Mouse (Mus musculus): ENCODE measurements at regions not wholly inside any gene's neighbourhood (a gene's known extent, or its start where the extent isn't known, plus 50 kb on each side); places are given as distances from the start of the nearest gene placed in this dataset.
A peak's percentile ranks its signal among the peaks of the same experiment; 100 is the strongest.

- ATAC-seq (replicated peaks; ENCODE audit: poor library complexity, severe bottlenecking) = peak; percentile 96
Observed at GRCm38 (mm10) chr17:82134843-82135242, 396.7 kb upstream of the Slc8a1 start.

DNA sequence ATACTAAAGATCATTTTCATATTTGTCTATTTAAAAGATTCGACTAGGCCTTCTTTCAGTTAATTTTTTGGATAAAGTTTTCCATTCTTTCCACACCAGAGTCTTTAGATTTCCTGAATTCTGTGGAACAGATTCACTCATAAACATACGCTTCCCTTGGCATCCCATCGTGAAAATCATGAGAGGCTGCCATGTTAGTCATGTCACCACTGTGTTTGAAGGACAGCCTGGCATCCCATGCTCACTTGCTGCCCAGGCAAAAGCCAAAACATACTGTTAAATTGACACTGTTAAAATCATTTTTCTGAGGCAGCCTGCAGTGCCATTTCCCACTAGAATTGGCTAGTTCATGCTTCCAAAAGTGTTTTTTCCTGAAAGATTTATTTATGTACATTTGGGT is 394.8 kb upstream of the Slc8a1 start:
- no peak for ATAC-seq (replicated peaks; ENCODE audit: poor library complexity, severe bottlenecking)

DNA sequence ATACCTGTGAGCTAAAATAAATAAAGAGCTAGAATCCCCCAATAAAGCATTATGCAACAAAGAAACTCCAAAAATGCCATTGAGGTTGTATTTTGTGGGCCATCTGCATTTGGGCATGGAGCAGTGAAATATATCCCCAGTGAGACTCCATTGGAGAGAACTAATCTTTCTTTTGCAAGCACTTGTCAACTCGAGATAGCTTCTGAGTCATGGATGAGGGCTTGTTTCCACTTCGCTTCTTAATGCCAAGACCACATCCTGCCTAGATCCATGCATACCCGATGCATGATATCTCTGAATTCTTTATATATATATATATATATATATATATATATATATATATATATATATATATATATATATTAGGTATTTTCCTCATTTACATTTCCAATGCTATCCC is 349.0 kb upstream of the Slc8a1 start:
- ATAC-seq (replicated peaks; ENCODE audit: poor library complexity, severe bottlenecking) = no peak

DNA sequence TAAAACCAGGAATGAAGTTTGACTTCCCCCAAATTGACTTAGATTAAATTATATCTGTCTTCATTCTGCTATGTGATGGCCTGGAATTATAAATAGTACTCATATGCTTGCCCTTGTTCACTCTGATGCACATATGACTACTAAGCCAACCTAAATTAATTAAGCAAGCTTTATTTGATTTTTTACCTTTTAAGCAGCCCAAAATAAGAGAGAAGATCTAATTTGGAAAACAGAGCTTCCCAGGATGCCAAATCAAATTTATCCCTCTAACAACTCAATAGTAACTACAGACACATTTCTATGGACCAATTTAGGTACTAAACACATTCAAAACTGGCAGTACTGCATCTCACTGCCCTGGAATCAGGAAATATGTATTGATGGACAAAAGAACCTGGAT is 342.1 kb upstream of the Slc8a1 start:
- no peak for ATAC-seq (replicated peaks; ENCODE audit: poor library complexity, severe bottlenecking)
